Mouse (Mus musculus): ENCODE data around the gene Hvcn1. TPM values are rescaled to one million over a fixed set of nuclear protein-coding genes. Genes with fewer than 3 reads are reported as not detected.

The Hvcn1 gene
- polyA plus RNA-seq, 1 experiment from 2014 or later, result 1.9 TPM

GRCm38 (mm10) chr5:122240989-122241388 lies 34.4 kb downstream of the Hvcn1 start:
- Histone ChIP-seq H3K27ac (no peak overlapping the region), H3K9ac (no peak overlapping the region), H3K36me3 (replicated peaks) (0 out of 2 replicates have a peak, but pooled peaks cover 5% of the 10 kb centered on the region), H3K27me3 (replicated peaks) (no peaks in the 10 kb centered on the region), H3K4me1 (peaks cover 10% of the 10 kb centered on the region; the same call in 1 of the 2 replicates), H3K4me2 (no peak overlapping the region), H3K9me3 (no peaks in the 10 kb centered on the region), H3K4me3 (no peak overlapping the region)
- ATAC-seq (replicated peaks), result no peak
- WGBS, result 76% methylated on average over 1 of the region's 1 CpGs

- 87% methylated on average over 6 of the region's 6 CpGs for WGBS
- H3K27ac ChIP-seq, result no peak overlapping the region
- peaks cover 10% of the 10 kb centered on the region; the same call in 1 of the 2 replicates for H3K4me1 ChIP-seq
- no peak overlapping the region for H3K4me2 ChIP-seq
- H3K4me3 ChIP-seq, result no peak overlapping the region
- H3K9me3 ChIP-seq, result no peaks in the 10 kb centered on the region
- 0 out of 2 replicates have a peak, but pooled peaks cover 9% of the 10 kb centered on the region for H3K36me3 ChIP-seq (replicated peaks)
- ATAC-seq (replicated peaks), result no peak
- no peak overlapping the region for H3K9ac ChIP-seq
- H3K27me3 ChIP-seq (replicated peaks), result no peaks in the 10 kb centered on the region
Observed at GRCm38 (mm10) chr5:122242521-122243123, 36.0 kb downstream of the Hvcn1 start.

- Histone ChIP-seq H3K9ac (no peak overlapping the region), H3K4me3 (no peak overlapping the region), H3K4me2 (no peak overlapping the region), H3K4me1 (peaks cover 10% of the 10 kb centered on the region; the same call in 1 of the 2 replicates), H3K9me3 (no peaks in the 10 kb centered on the region), H3K27ac (no peak overlapping the region), H3K27me3 (replicated peaks) (no peaks in the 10 kb centered on the region), H3K36me3 (replicated peaks) (0 out of 2 replicates have a peak, but pooled peaks cover 13% of the 10 kb centered on the region)
- ATAC-seq (replicated peaks), result no peak
- WGBS, result 59% methylated on average over 17 of the region's 17 CpGs
Observed at GRCm38 (mm10) chr5:122243781-122244523, 37.3 kb downstream of the Hvcn1 start.

- H3K27me3 ChIP-seq (replicated peaks), result no peaks in the 10 kb centered on the region
- 0 out of 2 replicates have a peak overlapping the region, but pooled peaks have one; percentile 26 for H3K27ac ChIP-seq
- peaks cover 10% of the 10 kb centered on the region; the same call in 1 of the 2 replicates for H3K4me1 ChIP-seq
- H3K4me3 ChIP-seq, result no peak overlapping the region
- H3K4me2 ChIP-seq, result no peak overlapping the region
- H3K9me3 ChIP-seq, result no peaks in the 10 kb centered on the region
- peaks cover 14% of the 10 kb centered on the region; the same call in 1 of the 2 replicates for H3K36me3 ChIP-seq (replicated peaks)
- H3K9ac ChIP-seq, result no peak overlapping the region
- no peak for ATAC-seq (replicated peaks)
- WGBS, result 68% methylated on average over 3 of the region's 3 CpGs
Observed at GRCm38 (mm10) chr5:122245186-122245585, 38.6 kb downstream of the Hvcn1 start.

GRCm38 (mm10) chr5:122246547-122247167 lies 40.1 kb downstream of the Hvcn1 start:
- H3K9me3 ChIP-seq, result no peaks in the 10 kb centered on the region
- peaks cover 18% of the 10 kb centered on the region; the same call in 1 of the 2 replicates for H3K36me3 ChIP-seq (replicated peaks)
- H3K4me2 ChIP-seq, result no peak overlapping the region
- WGBS, result 89% methylated on average over 10 of the region's 10 CpGs
- ATAC-seq (replicated peaks), result no peak
- no peaks in the 10 kb centered on the region for H3K27me3 ChIP-seq (replicated peaks)
- H3K4me3 ChIP-seq, result no peak overlapping the region
- H3K27ac ChIP-seq, result no peak overlapping the region
- no peak overlapping the region for H3K9ac ChIP-seq
- H3K4me1 ChIP-seq, result peaks cover 10% of the 10 kb centered on the region; the same call in 1 of the 2 replicates

- WGBS, result 88% methylated on average over 11 of the region's 11 CpGs
- peaks cover 10% of the 10 kb centered on the region; the same call in 1 of the 2 replicates for H3K4me1 ChIP-seq
- no peak overlapping the region for H3K27ac ChIP-seq
- H3K4me3 ChIP-seq, result no peak overlapping the region
- H3K4me2 ChIP-seq, result no peak overlapping the region
- H3K27me3 ChIP-seq (replicated peaks), result no peaks in the 10 kb centered on the region
- peaks cover 18% of the 10 kb centered on the region; the same call in 1 of the 2 replicates for H3K36me3 ChIP-seq (replicated peaks)
- no peak for ATAC-seq (replicated peaks)
- no peak overlapping the region for H3K9ac ChIP-seq
- no peaks in the 10 kb centered on the region for H3K9me3 ChIP-seq
Observed at GRCm38 (mm10) chr5:122247529-122247928, 40.9 kb downstream of the Hvcn1 start.

- H3K27ac ChIP-seq, result no peak overlapping the region
- 95% methylated on average over 7 of the region's 7 CpGs for WGBS
- no peak overlapping the region for H3K4me3 ChIP-seq
- ATAC-seq (replicated peaks), result no peak
- H3K4me1 ChIP-seq, result peaks cover 10% of the 10 kb centered on the region; the same call in 1 of the 2 replicates
- peaks cover 18% of the 10 kb centered on the region; the same call in 1 of the 2 replicates for H3K36me3 ChIP-seq (replicated peaks)
- no peak overlapping the region for H3K4me2 ChIP-seq
- no peak overlapping the region for H3K9ac ChIP-seq
- H3K9me3 ChIP-seq, result no peaks in the 10 kb centered on the region
- H3K27me3 ChIP-seq (replicated peaks), result no peaks in the 10 kb centered on the region
Observed at GRCm38 (mm10) chr5:122247934-122248333, 41.3 kb downstream of the Hvcn1 start.

GRCm38 (mm10) chr5:122249281-122249680 lies 42.7 kb downstream of the Hvcn1 start:
- Histone ChIP-seq H3K36me3 (replicated peaks) (peaks cover 18% of the 10 kb centered on the region; the same call in 1 of the 2 replicates), H3K9me3 (no peaks in the 10 kb centered on the region), H3K4me3 (no peak overlapping the region), H3K27me3 (replicated peaks) (no peaks in the 10 kb centered on the region), H3K9ac (no peak overlapping the region), H3K27ac (no peak overlapping the region), H3K4me1 (peaks cover 1% of the 10 kb centered on the region; the same call in 1 of the 2 replicates), H3K4me2 (no peak overlapping the region)
- ATAC-seq (replicated peaks), result no peak
- WGBS, result 92% methylated on average over 4 of the region's 4 CpGs

- Histone ChIP-seq H3K4me1 (no peaks in the 10 kb centered on the region), H3K4me3 (no peak overlapping the region), H3K9me3 (no peaks in the 10 kb centered on the region), H3K27ac (no peak overlapping the region), H3K9ac (no peak overlapping the region), H3K36me3 (replicated peaks) (peaks cover 38% of the 10 kb centered on the region; the same call in 1 of the 2 replicates), H3K4me2 (no peak overlapping the region), H3K27me3 (replicated peaks) (no peaks in the 10 kb centered on the region)
- no peak for ATAC-seq (replicated peaks)
- WGBS, result 84% methylated on average over 17 of the region's 17 CpGs
Observed at GRCm38 (mm10) chr5:122251895-122252606, 45.4 kb downstream of the Hvcn1 start.

GRCm38 (mm10) chr5:122258027-122258741 lies 51.6 kb downstream of the Hvcn1 start:
- Histone ChIP-seq H3K4me1 (peaks cover 21% of the 10 kb centered on the region; the same call in 1 of the 2 replicates), H3K36me3 (replicated peaks) (peaks cover 38% of the 10 kb centered on the region; the same call in 1 of the 2 replicates), H3K4me3 (no peak overlapping the region), H3K9ac (no peak overlapping the region), H3K27me3 (replicated peaks) (no peaks in the 10 kb centered on the region), H3K9me3 (no peaks in the 10 kb centered on the region), H3K27ac (no peak overlapping the region), H3K4me2 (no peak overlapping the region)
- ATAC-seq (replicated peaks), result no peak
- 84% methylated on average over 6 of the region's 6 CpGs for WGBS

- Histone ChIP-seq H3K36me3 (replicated peaks) (peaks cover 17% of the 10 kb centered on the region; the same call in 1 of the 2 replicates), H3K4me3 (no peak overlapping the region), H3K9ac (no peak overlapping the region), H3K4me1 (peaks cover 28% of the 10 kb centered on the region; the same call in 1 of the 2 replicates), H3K4me2 (no peak overlapping the region), H3K9me3 (no peaks in the 10 kb centered on the region), H3K27ac (no peak overlapping the region), H3K27me3 (replicated peaks) (no peaks in the 10 kb centered on the region)
- WGBS, result 53% methylated on average over 7 of the region's 7 CpGs
- no peak for ATAC-seq (replicated peaks)
Observed at GRCm38 (mm10) chr5:122262104-122262503, 55.5 kb downstream of the Hvcn1 start.

Data from midbrain, embryonic 15.5 days (tissue).